Mouse (Mus musculus) inflammation-experienced regulatory T-cells, adult 16 weeks (primary cell): ENCODE results near the gene Nps. TPM values are rescaled to one million over a fixed set of nuclear protein-coding genes. Genes with fewer than 3 reads are reported as not detected.

Source experiments
- polyA plus RNA-seq: library from polyadenylated mRNA; unstranded; fragments of 100-300 nt; shearing (Covaris generic); gene quantifications from one replicate; pipeline ENCODE4 v1.2.1, GENCODE M21; 2017

Gene Nps
- polyA plus RNA-seq = not detected

GRCm38 (mm10) chr7:135258053-135258753 lies at the start of gene Nps:
Nps (plus strand) TSS chr7:135258703.

Other genes starting within 250 kb of the Nps start
- gene Foxi2, start 151.6 kb downstream of the Nps start, polyA plus RNA-seq = not detected